Mouse (Mus musculus) CD4-positive, CD25-positive, alpha-beta regulatory T cell, adult 2 months (primary cell): ENCODE measurements around the gene Ly6g6c.
"Not testable (repeated sequence)": the region's sequence is repeated elsewhere in the genome, so short reads cannot be mapped to it uniquely, and the experiment has no call there.

ENCODE experiments used
- DNase-seq: peaks from one replicate; pipeline ENCODE4 v3.0.0-alpha.2; 2012; ENCODE audit warnings: low read depth, low spot score

Ly6g6c gene

DNA sequence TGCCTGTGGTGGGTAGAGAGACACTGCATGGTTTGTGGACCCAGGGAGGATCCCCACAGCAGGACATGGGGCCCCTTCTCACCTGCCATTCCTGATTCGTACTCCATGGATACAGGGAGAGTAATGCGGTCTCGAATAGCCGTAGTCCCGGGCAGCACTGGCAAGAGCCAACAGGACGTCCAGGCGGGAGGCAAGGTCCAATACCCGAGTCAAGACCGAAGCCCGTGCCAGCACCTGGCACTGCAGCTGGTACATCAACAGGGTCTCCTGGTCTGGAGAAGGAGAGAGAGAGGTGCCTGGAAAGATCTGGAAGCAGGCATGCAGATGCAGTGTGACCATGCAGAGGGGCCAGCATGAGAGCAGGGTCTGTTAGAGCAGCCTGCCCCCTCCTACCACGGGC, 33.9 kb upstream of the Ly6g6c start:
- DNase-seq: no peak

- DNase-seq: no peak
Observed at GRCm38 (mm10) chr17:35031880-35032279, 33.3 kb upstream of the Ly6g6c start.

DNA sequence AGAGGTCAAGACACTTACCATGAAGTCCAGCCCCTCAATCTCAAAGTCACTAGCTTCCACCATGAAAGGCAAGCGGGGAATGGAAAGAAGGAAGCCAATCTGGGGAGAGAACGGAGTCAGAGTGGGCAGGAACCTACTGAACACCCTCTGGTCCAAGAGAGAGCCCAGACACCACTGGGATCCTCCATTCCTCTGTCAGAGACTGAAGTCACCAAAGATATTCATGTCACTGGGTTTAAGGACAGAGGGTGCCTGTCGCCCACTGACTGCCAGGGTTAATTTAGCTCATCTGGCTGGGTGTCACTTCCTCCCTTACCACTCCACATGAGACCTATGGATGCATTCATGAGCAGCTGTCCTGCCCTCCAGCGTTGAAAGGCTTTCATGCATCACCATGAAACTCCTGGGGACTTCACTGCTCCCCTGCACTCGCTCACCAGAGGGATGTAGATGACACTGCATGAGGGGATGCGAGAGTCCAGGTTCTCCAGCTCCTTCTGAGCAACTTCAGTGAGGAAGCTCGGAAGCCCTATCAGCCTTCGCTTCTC, 32.8 kb upstream of the Ly6g6c start:
- DNase-seq: no peak

DNA sequence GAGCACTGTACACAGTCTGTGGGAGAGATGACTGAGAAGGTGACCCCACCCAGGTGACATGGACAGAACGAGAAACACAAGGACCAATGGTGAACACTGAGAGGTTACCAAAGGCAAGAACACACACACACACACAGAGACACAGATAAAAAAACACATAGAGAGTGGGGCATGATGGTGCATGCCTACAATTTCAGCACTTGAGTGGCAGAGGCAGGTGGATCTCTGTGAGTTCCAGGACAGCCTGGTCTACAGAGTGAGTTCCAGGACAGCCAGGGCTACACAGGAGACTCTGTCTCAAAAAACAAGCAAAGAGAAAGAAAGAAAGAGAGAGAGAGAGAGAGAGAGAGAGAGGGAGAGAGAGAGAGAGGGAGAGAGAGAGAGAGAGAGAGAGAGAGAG, 31.5 kb upstream of the Ly6g6c start:
- not testable (repeated sequence) for DNase-seq

DNA sequence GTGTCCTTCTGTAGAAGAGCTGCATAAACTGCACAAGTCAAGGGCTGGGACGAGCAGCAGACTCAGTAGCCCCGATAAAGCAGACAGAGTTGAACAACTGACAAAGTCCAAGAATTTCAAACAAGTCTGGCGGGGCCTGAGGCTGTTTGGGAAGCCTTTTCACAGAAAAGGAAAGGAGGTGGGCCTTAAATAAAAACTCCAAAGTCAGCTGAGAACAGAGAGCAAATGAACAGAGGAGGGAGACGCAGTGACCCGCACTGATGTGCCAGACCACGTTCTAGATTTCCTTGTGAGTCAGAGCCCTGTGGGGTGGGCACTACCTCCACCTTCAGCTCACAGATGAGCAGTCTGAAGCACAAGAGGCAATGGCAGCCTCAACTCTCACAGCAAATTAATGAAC, 30.3 kb upstream of the Ly6g6c start:
- DNase-seq: no peak

GRCm38 (mm10) chr17:35039121-35039873, 25.9 kb upstream of the Ly6g6c start:
- DNase-seq: no peak

DNA sequence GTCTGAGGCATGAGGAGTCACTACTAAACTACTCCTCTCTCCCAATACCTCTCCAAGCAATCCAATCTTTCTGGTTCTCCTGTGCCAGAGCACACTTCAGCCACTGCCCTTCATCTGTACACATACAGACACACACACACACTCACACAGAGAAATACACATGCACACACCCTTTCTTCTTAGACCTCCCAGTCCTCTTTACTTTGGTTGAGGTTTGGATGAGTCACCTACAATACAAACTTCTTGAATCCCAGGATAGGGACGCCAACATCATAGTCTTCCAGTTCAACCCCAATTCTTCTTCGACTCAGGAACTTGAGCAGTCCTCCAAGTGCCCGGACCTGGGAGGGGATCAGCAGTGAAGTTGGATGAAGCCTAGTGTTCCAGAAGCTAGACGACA, 21.4 kb upstream of the Ly6g6c start:
- no peak for DNase-seq

GRCm38 (mm10) chr17:35044904-35045806, 20.0 kb upstream of the Ly6g6c start:
- no peak for DNase-seq

DNA sequence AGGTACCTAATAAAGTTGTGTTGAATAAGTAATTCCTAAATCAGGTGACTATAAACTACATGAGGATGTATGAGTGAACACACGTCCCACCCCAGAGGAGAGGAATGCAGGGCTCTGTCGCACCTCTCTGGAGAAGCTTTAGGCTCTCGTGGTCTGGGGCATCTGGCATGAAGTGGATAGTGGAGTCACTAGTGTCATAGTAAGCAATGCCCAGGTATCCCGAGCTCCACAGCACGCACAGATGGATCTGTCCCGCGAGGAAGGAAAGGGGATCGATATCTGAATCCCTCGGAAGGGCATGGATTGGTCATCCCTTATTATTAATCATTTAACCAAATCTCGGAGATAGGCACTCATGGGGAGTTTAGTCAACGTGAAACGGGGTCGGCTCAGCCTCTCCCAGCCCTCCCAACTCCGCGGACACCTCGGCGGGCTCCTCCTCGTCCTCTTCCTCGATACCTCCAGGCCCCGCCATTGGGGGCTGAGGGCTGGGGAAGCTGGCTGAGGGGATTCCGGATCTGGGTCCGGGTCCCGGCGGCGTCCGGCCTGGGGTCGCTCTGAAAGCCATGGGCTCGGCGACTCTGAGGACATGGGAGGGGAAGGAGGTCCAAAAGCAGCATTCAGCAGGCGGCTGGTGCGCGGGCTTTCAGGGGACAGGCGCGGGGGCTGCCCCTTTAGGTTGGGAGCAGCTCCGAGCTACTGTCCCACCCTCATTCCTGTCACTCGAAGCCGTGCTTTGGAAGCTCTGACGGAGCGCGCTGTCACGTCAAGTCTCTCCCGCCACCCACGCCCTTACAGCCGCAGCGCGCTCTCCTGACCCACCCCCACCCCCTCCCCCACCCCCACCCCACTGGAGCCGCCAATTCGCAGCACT, 19.1 kb upstream of the Ly6g6c start:
- DNase-seq: no peak

- DNase-seq: peak; percentile 98
Observed at GRCm38 (mm10) chr17:35046681-35047455, 18.3 kb upstream of the Ly6g6c start, which contains the start of gene Msh5. Gene Msh5 (minus strand): TSS chr17:35046745.

- DNase-seq: no peak
Observed at GRCm38 (mm10) chr17:35047688-35048087, 17.5 kb upstream of the Ly6g6c start.

- peak; percentile 69 for DNase-seq
Observed at GRCm38 (mm10) chr17:35048149-35048931, 16.8 kb upstream of the Ly6g6c start.

GRCm38 (mm10) chr17:35048932-35049440, 16.2 kb upstream of the Ly6g6c start:
- DNase-seq: no peak

DNA sequence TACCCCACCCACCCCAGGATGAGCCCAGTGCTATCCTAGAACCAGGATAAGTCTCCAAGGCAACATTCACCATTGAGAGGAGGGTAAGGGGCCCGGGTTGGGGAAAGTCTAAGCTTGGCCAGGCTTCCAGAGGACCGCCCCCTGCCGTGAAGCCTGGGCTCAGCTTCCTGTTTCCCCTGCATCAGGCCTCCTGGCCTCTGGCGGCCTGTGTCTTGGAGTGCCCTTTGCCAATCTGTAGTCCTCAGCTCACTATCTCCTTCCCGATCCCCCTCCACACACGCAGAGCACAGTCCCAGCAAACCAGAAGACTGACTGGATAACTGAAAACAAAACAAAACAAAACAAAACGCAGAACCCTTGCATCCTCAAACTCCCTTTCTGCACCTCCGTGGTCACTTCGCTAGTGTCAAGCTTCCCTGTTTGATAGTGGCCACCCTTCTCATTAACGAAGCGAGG, 15.6 kb upstream of the Ly6g6c start, which contains the start of gene Clic1:
Clic1 (plus strand) TSS at position 406 of the 456 bp plus-strand sequence.
- DNase-seq: peak; percentile 61

GRCm38 (mm10) chr17:35050126-35050750, 14.9 kb upstream of the Ly6g6c start:
- peak; percentile 74 for DNase-seq

- peak; percentile 85 for DNase-seq
Observed at GRCm38 (mm10) chr17:35051156-35052086, 13.8 kb upstream of the Ly6g6c start.

- DNase-seq: no peak
Observed at GRCm38 (mm10) chr17:35052271-35052798, 12.9 kb upstream of the Ly6g6c start.
